Mouse (Mus musculus): ENCODE measurements around the gene H1fx.
"Not testable (repeated sequence)": the region's sequence is repeated elsewhere in the genome, so short reads cannot be mapped to it uniquely, and the experiment has no call there.

H1fx gene

GRCm38 (mm10) chr6:87981030-87981485, 379 bp downstream of the H1fx start:
- DNase-seq (ENCODE audit: low read depth, low spot score): no peak

- peak; percentile 71 for DNase-seq (ENCODE audit: low read depth, low spot score)
These were observed 935 bp downstream of the H1fx start for GRCm38 (mm10) chr6:87980374-87981029.

- DNase-seq (ENCODE audit: low read depth, low spot score): no peak
These were observed 1.7 kb downstream of the H1fx start for GRCm38 (mm10) chr6:87979728-87980127.

- DNase-seq (ENCODE audit: low read depth, low spot score): no peak
These were observed 11.4 kb downstream of the H1fx start for GRCm38 (mm10) chr6:87970041-87970440.

- not testable (repeated sequence) for DNase-seq (ENCODE audit: low read depth, low spot score)
These were observed 19.0 kb downstream of the H1fx start for GRCm38 (mm10) chr6:87962457-87962856.

- DNase-seq (ENCODE audit: low read depth, low spot score): no peak
These were observed 39.3 kb downstream of the H1fx start for GRCm38 (mm10) chr6:87942179-87942578.

GRCm38 (mm10) chr6:87938941-87939340, 42.5 kb downstream of the H1fx start:
- no peak for DNase-seq (ENCODE audit: low read depth, low spot score)

GRCm38 (mm10) chr6:87937178-87937788, 44.2 kb downstream of the H1fx start:
- DNase-seq (ENCODE audit: low read depth, low spot score): peak; percentile 60

GRCm38 (mm10) chr6:87935037-87935436, 46.4 kb downstream of the H1fx start:
- DNase-seq (ENCODE audit: low read depth, low spot score): no peak

All from WW6 (cell line).